Mouse (Mus musculus) CD4-positive naive resting alpha-beta T cell, adult 76 days (primary cell): ENCODE data around the gene Gm3285. TPM values are rescaled to one million over a fixed set of nuclear protein-coding genes. Genes with fewer than 3 reads are reported as not detected.

Source experiments
- total RNA-seq: library from RNA; stranded (reverse); gene quantifications from one replicate; pipeline ENCODE4 v1.2.4, GENCODE M21; 2023

Gm3285 gene
- not detected for total RNA-seq

GRCm38 (mm10) chr10:77861675-77862074 is at the start of gene Gm3285:
Gm3285 (plus strand) TSS chr10:77861975.

GRCm38 (mm10) chr10:77814382-77814781 is 47.4 kb upstream of the Gm3285 start, which contains the start of gene Gm2696:
Gm2696 (plus strand) TSS chr10:77814682.

GRCm38 (mm10) chr10:77826951-77827350 is 34.8 kb upstream of the Gm3285 start, which contains the start of gene Krtap10-4:
Krtap10-4 (minus strand) TSS chr10:77827095.

GRCm38 (mm10) chr10:77835647-77836046 is 26.1 kb upstream of the Gm3285 start, which contains the start of gene Krtap10-10:
Krtap10-10 (plus strand) TSS chr10:77835947.

GRCm38 (mm10) chr10:77846503-77846902 is 15.3 kb upstream of the Gm3285 start, which contains the start of gene Gm36176:
Gm36176 (plus strand) TSS chr10:77846803.

GRCm38 (mm10) chr10:77852559-77852958 is 9.2 kb upstream of the Gm3285 start, which contains the start of gene Gm10318:
Gm10318 (plus strand) TSS chr10:77852859.

GRCm38 (mm10) chr10:77902211-77902893 is 40.6 kb downstream of the Gm3285 start, which contains the start of gene Lrrc3:
Lrrc3 (minus strand) TSS chr10:77902536.

Other genes starting within 250 kb of the Gm3285 start
- gene Ube2g2, start 239.7 kb upstream of the Gm3285 start, total RNA-seq: 34.7 TPM
- 0.64 TPM for gene Tspear, start 175.4 kb upstream of the Gm3285 start, total RNA-seq
- gene Gm19402, start 171.2 kb upstream of the Gm3285 start, total RNA-seq: not detected
- gene Gm9508, start 164.7 kb upstream of the Gm3285 start, total RNA-seq: not detected
- gene Gm10272, start 155.3 kb upstream of the Gm3285 start, total RNA-seq: not detected
- gene Gm10024, start 150.5 kb upstream of the Gm3285 start, total RNA-seq: not detected
- not detected for gene Gm10142, start 146.2 kb upstream of the Gm3285 start, total RNA-seq
- gene Krtap12-1, start 141.4 kb upstream of the Gm3285 start, total RNA-seq: not detected
- gene Gm10100, start 135.5 kb upstream of the Gm3285 start, total RNA-seq: not detected
- gene Gm18596, start 119.3 kb upstream of the Gm3285 start, total RNA-seq: not detected
- gene Gm9736, start 110.6 kb upstream of the Gm3285 start, total RNA-seq: not detected
- not detected for gene Gm3233, start 102.3 kb upstream of the Gm3285 start, total RNA-seq
- gene Gm3238, start 90.7 kb upstream of the Gm3285 start, total RNA-seq: not detected
- not detected for gene Gm7138, start 85.0 kb upstream of the Gm3285 start, total RNA-seq
- gene Gm3250, start 79.4 kb upstream of the Gm3285 start, total RNA-seq: not detected
- gene Gm7137, start 73.8 kb upstream of the Gm3285 start, total RNA-seq: not detected
- gene Gm9639, start 66.9 kb upstream of the Gm3285 start, total RNA-seq: not detected
- gene Gm19668, start 62.8 kb upstream of the Gm3285 start, total RNA-seq: not detected
- gene Gm9507, start 50.1 kb upstream of the Gm3285 start, total RNA-seq: not detected
- not detected for gene Gm2696, start 47.3 kb upstream of the Gm3285 start, total RNA-seq
- gene Krtap10-4, start 34.9 kb upstream of the Gm3285 start, total RNA-seq: not detected
- gene Krtap10-10, start 26.0 kb upstream of the Gm3285 start, total RNA-seq: not detected
- not detected for gene Gm36176, start 15.2 kb upstream of the Gm3285 start, total RNA-seq
- not detected for gene Gm10318, start 9.1 kb upstream of the Gm3285 start, total RNA-seq
- not detected for gene Lrrc3, start 40.6 kb downstream of the Gm3285 start, total RNA-seq
- 4.7 TPM for gene Trpm2, start 108.6 kb downstream of the Gm3285 start, total RNA-seq
- 6.0 TPM for gene 1810043G02Rik, start 116.5 kb downstream of the Gm3285 start, total RNA-seq
- gene Pfkl, start 148.1 kb downstream of the Gm3285 start, total RNA-seq: 110 TPM
- not detected for gene Dnmt3l, start 180.0 kb downstream of the Gm3285 start, total RNA-seq
- 0.26 TPM for gene Aire, start 181.6 kb downstream of the Gm3285 start, total RNA-seq
- gene Icosl, start 207.3 kb downstream of the Gm3285 start, total RNA-seq: 20.0 TPM